Mouse (Mus musculus) lung, embryonic 16.5 days (tissue): ENCODE data around the gene Fgf15. TPM values are rescaled to one million over a fixed set of nuclear protein-coding genes. Genes with fewer than 3 reads are reported as not detected.

Experiments
- ATAC-seq: fragments of 200-750 bp; cut with Nextera tagmentation; 2 replicates; pipeline ENCODE4 v1.8.0; 2017; ENCODE audit warnings: low read depth, mild to moderate bottlenecking, moderate library complexity
- H3K27ac ChIP-seq: fragments of 300-500 bp; sonication (generic); 2 replicates; pipeline ENCODE4 v1.5.1; 2014; ENCODE audit warnings: mild to moderate bottlenecking, control low read depth, low read length
- H3K27me3 ChIP-seq: fragments of 300-500 bp; sonication (generic); 2 replicates; pipeline ENCODE4 v1.6.1; 2014; ENCODE audit warnings: low read depth, low read length, mixed read lengths; ENCODE audit not compliant: control insufficient read depth, insufficient read depth
- H3K36me3 ChIP-seq: fragments of 300-500 bp; sonication (generic); 2 replicates; pipeline ENCODE4 v1.6.1; 2014; ENCODE audit warnings: low read length; ENCODE audit not compliant: control insufficient read depth, insufficient read depth
- H3K4me1 ChIP-seq: fragments of 300-500 bp; sonication (generic); replicated peaks from 2 replicates; pipeline ENCODE4 v1.6.1; 2014; ENCODE audit warnings: low read length, mixed read lengths; ENCODE audit not compliant: control insufficient read depth, insufficient read depth
- H3K4me2 ChIP-seq: fragments of 300-500 bp; sonication (generic); 2 replicates; pipeline ENCODE4 v1.6.1; 2014; ENCODE audit warnings: low read depth, low read length, control low read depth
- H3K4me3 ChIP-seq: fragments of 300-500 bp; sonication (generic); 2 replicates; pipeline ENCODE4 v1.5.1; 2014; ENCODE audit warnings: mild to moderate bottlenecking, low read length, control low read depth
- H3K9ac ChIP-seq: fragments of 300-500 bp; sonication (generic); 2 replicates; pipeline ENCODE4 v1.6.1; 2014; ENCODE audit warnings: low read length, control low read depth
- H3K9me3 ChIP-seq: fragments of 300-500 bp; sonication (generic); 2 replicates; pipeline ENCODE4 v1.6.1; 2016; ENCODE audit warnings: low read length; ENCODE audit not compliant: control insufficient read depth
- WGBS: fragments of 180-500 bp; shearing (Covaris S2); extraction: QIAGEN DNeasy Blood & Tissue Kit; methylation state at CpG from one replicate; pipeline ENCODE4 v1.1.7; 2014; 5-methylcytosine and 5-hydroxymethylcytosine counted together
- polyA plus RNA-seq: library from polyadenylated mRNA; unstranded; fragments of >200 nt; fragmentation: Nextera tagmentation; extraction: Ambion mirVana; gene quantifications from 2 replicates; pipeline ENCODE4 v1.2.1, GENCODE M21; 2015

Gene Fgf15
- polyA plus RNA-seq, 1 experiment from 2014 or later, result not detected

DNA sequence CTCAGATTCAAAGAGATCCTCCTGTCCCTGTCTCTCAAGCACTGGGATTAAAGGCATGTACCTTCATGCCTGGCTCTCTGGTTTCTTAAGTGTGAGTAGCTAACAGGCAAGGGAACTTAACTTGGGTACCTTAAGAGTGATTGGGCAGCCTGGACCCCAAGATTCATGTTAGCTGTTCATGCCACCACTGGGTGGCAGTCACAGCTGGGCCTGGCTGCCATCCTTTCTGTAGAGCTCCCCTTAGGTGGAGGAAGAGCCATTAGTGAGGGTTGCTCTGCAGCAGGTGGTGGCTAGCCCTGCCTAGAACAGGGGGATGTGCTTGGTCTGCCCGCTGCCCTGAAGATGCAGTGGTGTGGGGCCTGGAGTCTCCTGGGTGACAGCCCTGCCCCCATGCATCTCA is 22.5 kb downstream of the Fgf15 start:
- Histone ChIP-seq H3K9ac (no peak overlapping the region), H3K27me3 (no peaks in the 10 kb centered on the region), H3K4me3 (no peak overlapping the region), H3K36me3 (0 out of 2 replicates have a peak, but pooled peaks cover 6% of the 10 kb centered on the region), H3K4me2 (no peak overlapping the region), H3K9me3 (no peaks in the 10 kb centered on the region), H3K4me1 (peaks cover 8% of the 10 kb centered on the region), H3K27ac (no peak overlapping the region)
- 57% methylated on average over 1 of the region's 1 CpGs for WGBS
- no peak for ATAC-seq

DNA sequence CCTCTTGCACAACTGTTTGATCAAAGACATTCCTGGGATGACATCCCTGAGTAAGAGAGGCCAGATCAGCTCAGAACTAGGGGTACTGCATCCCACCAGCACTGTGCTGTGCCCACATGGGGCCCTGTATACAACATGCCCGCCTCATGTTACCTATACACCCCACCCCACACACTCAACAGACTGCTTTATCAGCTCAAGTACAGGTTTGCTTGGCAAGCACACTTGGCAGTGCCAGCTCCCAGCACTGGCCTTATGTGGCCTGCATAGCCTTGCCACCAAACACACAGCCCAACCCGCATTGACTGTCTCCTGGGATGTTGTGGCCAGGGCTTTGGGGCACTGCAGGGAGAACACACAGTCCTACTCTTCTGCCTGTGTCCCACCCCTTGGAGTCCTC is 31.3 kb downstream of the Fgf15 start:
- Histone ChIP-seq H3K36me3 (no peaks in the 10 kb centered on the region), H3K27ac (no peak overlapping the region), H3K9me3 (no peaks in the 10 kb centered on the region), H3K4me3 (no peak overlapping the region), H3K27me3 (no peaks in the 10 kb centered on the region), H3K9ac (no peak overlapping the region), H3K4me2 (no peak overlapping the region), H3K4me1 (no peaks in the 10 kb centered on the region)
- WGBS, result 63% methylated on average over 2 of the region's 2 CpGs
- peak; percentile 13; the same call in 1 of the 2 replicates for ATAC-seq

- Histone ChIP-seq H3K4me3 (no peak overlapping the region), H3K4me2 (no peak overlapping the region)
- 70% methylated on average over 4 of the region's 4 CpGs for WGBS
Observed at GRCm38 (mm10) chr7:144928009-144928888, 31.9 kb downstream of the Fgf15 start.

GRCm38 (mm10) chr7:144928889-144929210 is 32.5 kb downstream of the Fgf15 start:
- no peaks in the 10 kb centered on the region for H3K27me3 ChIP-seq
- peaks cover 6% of the 10 kb centered on the region for H3K36me3 ChIP-seq
- H3K4me1 ChIP-seq, result no peaks in the 10 kb centered on the region
- H3K9ac ChIP-seq, result no peak overlapping the region
- ATAC-seq, result no peak
- H3K4me2 ChIP-seq, result no peak overlapping the region
- no peak overlapping the region for H3K4me3 ChIP-seq
- no peak overlapping the region for H3K27ac ChIP-seq
- WGBS, result 63% methylated on average over 6 of the region's 6 CpGs
- no peaks in the 10 kb centered on the region for H3K9me3 ChIP-seq

More at GRCm38 (mm10) chr7:144928009-144928888, 31.9 kb downstream of the Fgf15 start:
- Histone ChIP-seq H3K4me1 (no peaks in the 10 kb centered on the region), H3K9ac (no peak overlapping the region), H3K27me3 (no peaks in the 10 kb centered on the region), H3K27ac (no peak overlapping the region), H3K9me3 (no peaks in the 10 kb centered on the region), H3K36me3 (peaks cover under 1% of the 10 kb centered on the region)
- ATAC-seq, result 0 out of 2 replicates have a peak, but pooled peaks have one; percentile 6

- ATAC-seq, result no peak
- no peak overlapping the region for H3K4me3 ChIP-seq
- 59% methylated on average over 8 of the region's 8 CpGs for WGBS
Observed at GRCm38 (mm10) chr7:144929506-144929905, 33.2 kb downstream of the Fgf15 start.

GRCm38 (mm10) chr7:144929931-144930330 is 33.6 kb downstream of the Fgf15 start:
- no peak for ATAC-seq
- no peaks in the 10 kb centered on the region for H3K27me3 ChIP-seq
- H3K27ac ChIP-seq, result no peak overlapping the region
- H3K4me1 ChIP-seq, result no peaks in the 10 kb centered on the region
- WGBS, result 51% methylated on average over 5 of the region's 5 CpGs
- H3K4me2 ChIP-seq, result no peak overlapping the region
- no peaks in the 10 kb centered on the region for H3K9me3 ChIP-seq
- no peak overlapping the region for H3K9ac ChIP-seq
- H3K4me3 ChIP-seq, result no peak overlapping the region
- peaks cover 15% of the 10 kb centered on the region for H3K36me3 ChIP-seq

More at GRCm38 (mm10) chr7:144929506-144929905, 33.2 kb downstream of the Fgf15 start:
- no peak overlapping the region for H3K27ac ChIP-seq
- no peaks in the 10 kb centered on the region for H3K4me1 ChIP-seq
- no peak overlapping the region for H3K4me2 ChIP-seq
- no peaks in the 10 kb centered on the region for H3K27me3 ChIP-seq
- H3K36me3 ChIP-seq, result peaks cover 11% of the 10 kb centered on the region
- H3K9ac ChIP-seq, result no peak overlapping the region
- no peaks in the 10 kb centered on the region for H3K9me3 ChIP-seq

DNA sequence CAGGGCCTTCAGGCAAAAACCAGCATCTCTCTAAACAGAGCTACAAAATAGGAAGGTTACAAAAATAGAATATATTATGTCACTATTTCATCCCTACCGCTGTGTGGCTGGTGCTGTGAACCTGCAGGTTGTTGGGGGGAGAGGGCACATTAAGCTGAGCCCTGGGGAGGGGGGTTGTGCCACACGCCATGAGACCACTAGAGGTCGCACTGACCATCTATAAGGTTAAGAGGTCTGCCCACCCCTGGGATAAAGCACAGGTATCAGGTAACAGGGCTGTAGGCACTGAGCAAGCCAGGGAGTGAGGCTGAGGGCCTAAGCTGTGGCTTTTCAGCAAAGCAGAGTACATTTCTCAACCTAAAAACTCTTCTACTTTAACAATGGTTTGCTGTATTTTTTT is 35.4 kb downstream of the Fgf15 start:
- H3K4me1 ChIP-seq, result no peaks in the 10 kb centered on the region
- WGBS, result 16% methylated on average over 3 of the region's 3 CpGs
- H3K9me3 ChIP-seq, result no peaks in the 10 kb centered on the region
- no peak overlapping the region for H3K4me2 ChIP-seq
- no peak overlapping the region for H3K9ac ChIP-seq
- no peak for ATAC-seq
- H3K36me3 ChIP-seq, result peaks cover 23% of the 10 kb centered on the region
- H3K4me3 ChIP-seq, result no peak overlapping the region
- H3K27ac ChIP-seq, result no peak overlapping the region
- no peaks in the 10 kb centered on the region for H3K27me3 ChIP-seq

DNA sequence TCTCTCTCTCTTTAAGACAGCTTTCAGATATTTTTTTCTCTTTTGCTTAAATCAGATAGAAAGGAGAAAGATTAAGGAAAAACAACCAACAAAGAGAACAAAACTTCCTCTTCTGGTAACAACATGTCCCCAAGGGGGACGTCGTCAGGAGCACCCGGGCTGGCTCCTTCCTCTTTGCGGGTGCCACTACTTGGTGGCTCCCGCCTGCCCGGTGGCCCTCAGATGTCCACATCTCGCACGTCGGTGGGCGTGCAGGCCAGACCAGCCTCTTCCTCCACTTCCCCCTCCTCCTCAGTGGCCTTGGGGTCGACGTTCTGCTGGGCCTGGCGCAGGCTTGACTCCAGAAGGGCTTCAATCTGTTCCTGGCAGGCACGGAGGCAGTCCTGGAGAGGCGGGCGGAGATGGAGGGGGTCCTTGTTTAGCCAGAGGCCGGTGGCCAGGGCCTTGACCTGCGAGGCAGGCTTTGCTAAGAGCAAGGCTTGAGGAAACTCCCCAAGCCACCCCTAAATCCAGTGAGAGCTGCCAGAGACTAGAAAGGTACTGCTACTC is 36.1 kb downstream of the Fgf15 start:
- no peak overlapping the region for H3K4me3 ChIP-seq
- ATAC-seq, result no peak
- peaks cover 4% of the 10 kb centered on the region; the same call in 1 of the 2 replicates for H3K4me1 ChIP-seq
- no peaks in the 10 kb centered on the region for H3K9me3 ChIP-seq
- H3K27ac ChIP-seq, result no peak overlapping the region
- no peak overlapping the region for H3K4me2 ChIP-seq
- no peaks in the 10 kb centered on the region for H3K27me3 ChIP-seq
- WGBS, result 67% methylated on average over 18 of the region's 18 CpGs
- H3K9ac ChIP-seq, result no peak overlapping the region
- H3K36me3 ChIP-seq, result peaks cover 23% of the 10 kb centered on the region

- H3K4me3 ChIP-seq, result no peak overlapping the region
- H3K9me3 ChIP-seq, result no peaks in the 10 kb centered on the region
- H3K4me2 ChIP-seq, result no peak overlapping the region
- 81% methylated on average over 3 of the region's 3 CpGs for WGBS
- peaks cover 23% of the 10 kb centered on the region for H3K36me3 ChIP-seq
- no peak for ATAC-seq
- peaks cover 4% of the 10 kb centered on the region; the same call in 1 of the 2 replicates for H3K4me1 ChIP-seq
- H3K9ac ChIP-seq, result no peak overlapping the region
- H3K27me3 ChIP-seq, result peaks cover 5% of the 10 kb centered on the region
- H3K27ac ChIP-seq, result no peak overlapping the region
Observed at GRCm38 (mm10) chr7:144933336-144933735, 37.0 kb downstream of the Fgf15 start.
